Mouse (Mus musculus): ENCODE results near the gene Tbc1d2. TPM values are rescaled to one million over a fixed set of nuclear protein-coding genes. Genes with fewer than 3 reads are reported as not detected.
"Not testable (repeated sequence)": the region's sequence is repeated elsewhere in the genome, so short reads cannot be mapped to it uniquely, and the experiment has no call there.

The Tbc1d2 gene
- polyA plus RNA-seq, 1 experiment from 2014 or later: 0.98 TPM

DNA sequence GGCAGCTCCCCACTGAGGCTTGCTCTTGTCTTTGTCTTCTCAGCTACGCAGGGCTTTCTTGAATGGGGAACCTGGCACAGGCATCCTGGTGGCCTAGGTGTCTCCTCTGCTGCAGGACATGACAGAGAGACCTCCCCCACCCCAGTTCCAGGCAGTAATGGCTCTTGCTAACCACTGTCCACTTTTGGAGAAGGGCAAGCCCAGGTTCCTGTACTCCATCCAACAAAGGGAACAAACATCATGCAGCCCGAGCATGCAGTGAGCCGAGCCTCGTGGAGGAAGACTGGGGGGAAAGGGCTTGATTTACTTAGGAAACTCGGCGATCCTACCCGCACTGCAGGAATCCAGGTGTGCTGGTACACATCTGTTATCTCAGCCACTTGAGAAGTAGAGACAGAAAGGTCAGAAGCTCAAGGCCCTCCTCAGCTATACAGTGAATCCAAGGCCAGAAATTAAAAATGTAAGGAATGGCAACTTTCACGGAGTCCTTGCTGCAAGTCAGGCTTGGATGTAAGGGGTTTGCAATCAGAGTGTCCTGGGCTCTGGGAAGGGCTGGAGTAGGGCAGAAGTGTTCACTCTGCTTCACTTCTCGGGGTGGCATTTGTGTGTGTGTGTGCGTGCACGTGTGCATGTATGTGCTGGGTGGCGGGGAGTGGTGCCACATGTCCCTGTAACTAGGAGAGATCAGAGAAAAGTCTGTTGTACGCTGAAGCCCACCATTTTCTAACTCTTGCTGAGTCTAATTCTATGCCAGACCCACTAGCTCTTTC lies 64.8 kb downstream of the Tbc1d2 start:
- no peaks in the 10 kb centered on the region for H3K9me3 ChIP-seq
- no peaks in the 10 kb centered on the region for H3K27me3 ChIP-seq
- no peak overlapping the region for H3K9ac ChIP-seq
- no peak overlapping the region for H3K4me3 ChIP-seq (replicated peaks)
- no peak overlapping the region for H3K27ac ChIP-seq
- no peaks in the 10 kb centered on the region for H3K4me1 ChIP-seq
- H3K36me3 ChIP-seq (replicated peaks): no peaks in the 10 kb centered on the region
- 80% methylated on average over 13 of the region's 13 CpGs for WGBS
- H3K4me2 ChIP-seq: no peak overlapping the region
- ATAC-seq (ENCODE audit: low FRiP score): no peak

DNA sequence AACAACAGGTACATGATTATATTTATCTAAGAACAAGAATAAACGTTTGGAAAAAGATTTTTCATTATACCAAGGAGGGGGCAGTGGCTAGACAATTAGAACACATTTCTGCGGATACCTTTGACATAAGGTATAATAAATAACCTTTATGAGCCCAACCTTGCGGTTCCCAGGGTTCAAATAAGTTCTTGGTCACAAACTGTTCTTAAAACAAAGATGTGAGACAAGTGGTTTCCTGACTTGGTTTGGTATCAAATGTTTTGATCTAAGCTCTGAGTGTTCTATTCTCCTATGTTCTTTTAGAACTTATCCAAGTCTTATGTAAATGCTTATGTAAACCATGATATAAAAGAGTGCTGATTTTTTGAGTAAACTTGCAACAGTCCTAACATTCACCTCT lies 65.5 kb downstream of the Tbc1d2 start:
- H3K4me1 ChIP-seq; H3K9ac ChIP-seq; H3K36me3 ChIP-seq (replicated peaks); H3K27me3 ChIP-seq; H3K27ac ChIP-seq; ATAC-seq (ENCODE audit: low FRiP score); H3K4me2 ChIP-seq; H3K4me3 ChIP-seq (replicated peaks); H3K9me3 ChIP-seq: not testable (repeated sequence)
- 79% methylated on average over 3 of the region's 3 CpGs for WGBS

DNA sequence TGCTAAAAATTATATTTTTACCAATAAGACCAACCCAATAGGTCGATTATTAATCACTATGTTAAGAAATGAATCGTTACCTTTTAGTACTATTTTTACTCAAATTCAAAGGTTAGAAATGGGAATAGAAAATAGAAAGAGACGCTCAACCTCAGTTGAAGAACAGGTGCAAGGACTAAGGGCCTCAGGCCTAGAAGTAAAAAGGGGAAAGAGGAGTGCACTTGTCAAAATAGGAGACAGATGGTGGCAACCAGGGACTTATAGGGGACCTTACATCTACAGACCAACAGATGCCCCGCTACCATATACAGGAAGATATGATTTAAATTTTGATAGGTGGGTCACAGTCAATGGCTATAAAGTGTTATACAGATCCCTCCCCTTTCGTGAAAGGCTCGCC lies 65.9 kb downstream of the Tbc1d2 start:
- WGBS: 88% methylated on average over 2 of the region's 6 CpGs

DNA sequence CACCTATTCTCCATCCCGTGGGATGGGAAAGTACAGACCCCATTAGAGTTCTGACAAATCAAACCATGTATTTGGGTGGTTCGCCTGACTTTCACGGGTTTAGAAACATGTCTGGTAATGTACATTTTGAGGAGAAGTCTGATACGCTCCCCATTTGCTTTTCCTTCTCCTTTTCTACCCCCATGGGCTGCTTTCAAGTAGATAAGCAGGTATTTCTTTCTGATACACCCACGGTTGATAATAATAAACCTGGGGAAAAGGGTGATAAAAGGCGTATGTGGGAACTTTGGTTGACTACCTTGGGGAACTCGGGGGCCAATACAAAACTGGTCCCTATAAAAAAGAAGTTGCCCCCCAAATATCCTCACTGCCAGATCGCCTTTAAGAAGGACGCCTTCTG lies 68.0 kb downstream of the Tbc1d2 start:
- not testable (repeated sequence) for H3K9ac ChIP-seq; H3K27me3 ChIP-seq; ATAC-seq (ENCODE audit: low FRiP score); H3K9me3 ChIP-seq; H3K4me3 ChIP-seq (replicated peaks); H3K4me2 ChIP-seq; H3K27ac ChIP-seq; H3K4me1 ChIP-seq; H3K36me3 ChIP-seq (replicated peaks)
- WGBS: 88% methylated on average over 9 of the region's 9 CpGs

More for the DNA sequence above, 65.9 kb downstream of the Tbc1d2 start:
- not testable (repeated sequence) for H3K4me2 ChIP-seq; ATAC-seq (ENCODE audit: low FRiP score); H3K4me1 ChIP-seq; H3K27me3 ChIP-seq; H3K4me3 ChIP-seq (replicated peaks); H3K9me3 ChIP-seq; H3K9ac ChIP-seq; H3K27ac ChIP-seq; H3K36me3 ChIP-seq (replicated peaks)

DNA sequence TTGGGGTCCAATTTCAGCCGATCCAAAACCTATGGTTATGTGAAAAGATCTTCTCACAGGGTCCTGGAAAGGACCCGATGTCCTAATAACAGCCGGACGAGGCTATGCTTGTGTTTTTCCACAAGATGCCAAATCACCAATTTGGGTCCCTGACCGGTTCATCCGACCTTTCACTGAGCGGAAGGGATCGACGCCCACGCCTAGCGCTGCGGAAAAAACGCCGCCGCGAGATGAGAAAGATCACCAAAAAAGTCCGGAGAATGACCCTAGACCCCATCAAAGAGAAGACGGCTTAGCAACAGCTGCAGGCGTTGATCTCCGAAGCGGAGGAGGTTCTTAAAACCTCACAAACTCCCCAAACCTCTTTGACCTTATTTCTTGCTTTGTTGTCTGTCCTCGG lies 68.4 kb downstream of the Tbc1d2 start:
- not testable (repeated sequence) for H3K4me2 ChIP-seq; H3K27ac ChIP-seq; H3K9me3 ChIP-seq; H3K9ac ChIP-seq; H3K4me1 ChIP-seq; H3K27me3 ChIP-seq; ATAC-seq (ENCODE audit: low FRiP score); H3K4me3 ChIP-seq (replicated peaks); H3K36me3 ChIP-seq (replicated peaks)
- WGBS: 96% methylated on average over 22 of the region's 22 CpGs

DNA sequence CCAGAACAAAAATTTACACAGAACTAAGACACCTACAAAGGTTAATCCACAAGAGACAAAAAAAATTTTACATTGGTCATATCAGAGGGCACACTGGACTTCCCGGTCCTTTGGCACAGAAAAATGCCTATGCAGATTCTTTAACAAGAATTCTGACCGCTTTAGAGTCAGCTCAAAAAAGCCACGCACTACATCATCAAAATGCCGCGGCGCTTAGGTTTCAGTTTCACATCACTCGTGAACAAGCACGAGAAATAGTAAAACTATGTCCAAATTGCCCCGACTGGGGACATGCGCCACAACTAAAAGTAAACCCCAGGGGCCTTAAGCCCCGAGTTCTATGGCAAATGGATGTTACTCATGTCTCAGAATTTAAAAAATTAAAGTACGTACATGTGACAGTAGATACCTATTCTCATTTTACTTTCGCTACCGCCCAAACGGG lies 69.2 kb downstream of the Tbc1d2 start:
- WGBS: 91% methylated on average over 15 of the region's 15 CpGs
- not testable (repeated sequence) for H3K27ac ChIP-seq; ATAC-seq (ENCODE audit: low FRiP score); H3K36me3 ChIP-seq (replicated peaks); H3K9ac ChIP-seq; H3K9me3 ChIP-seq; H3K4me1 ChIP-seq; H3K27me3 ChIP-seq; H3K4me2 ChIP-seq; H3K4me3 ChIP-seq (replicated peaks)

DNA sequence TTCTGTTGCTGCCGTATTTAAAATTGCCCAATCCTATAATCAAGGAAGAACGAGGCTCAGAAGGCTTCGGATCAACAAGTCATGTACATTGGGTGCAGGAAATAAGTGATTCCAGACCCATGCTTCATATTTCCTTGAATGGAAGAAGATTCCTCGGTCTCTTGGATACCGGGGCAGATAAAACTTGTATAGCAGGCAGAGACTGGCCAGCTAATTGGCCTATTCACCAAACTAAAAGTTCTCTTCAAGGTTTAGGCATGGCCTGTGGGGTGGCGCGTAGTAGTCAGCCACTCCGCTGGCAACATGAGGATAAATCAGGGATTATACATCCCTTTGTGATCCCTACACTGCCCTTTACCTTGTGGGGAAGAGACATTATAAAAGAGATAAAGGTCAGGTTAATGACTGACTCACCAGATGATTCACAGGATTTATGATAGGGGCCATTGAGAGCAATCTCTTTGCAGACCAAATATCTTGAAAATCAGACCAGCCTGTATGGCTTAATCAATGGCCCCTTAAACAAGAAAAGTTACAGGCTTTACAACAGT lies 71.1 kb downstream of the Tbc1d2 start:
- not testable (repeated sequence) for ATAC-seq (ENCODE audit: low FRiP score); H3K9me3 ChIP-seq; H3K4me2 ChIP-seq; H3K4me1 ChIP-seq; H3K27me3 ChIP-seq; H3K4me3 ChIP-seq (replicated peaks); H3K27ac ChIP-seq; H3K9ac ChIP-seq; H3K36me3 ChIP-seq (replicated peaks)
- WGBS: 92% methylated on average over 8 of the region's 8 CpGs

DNA sequence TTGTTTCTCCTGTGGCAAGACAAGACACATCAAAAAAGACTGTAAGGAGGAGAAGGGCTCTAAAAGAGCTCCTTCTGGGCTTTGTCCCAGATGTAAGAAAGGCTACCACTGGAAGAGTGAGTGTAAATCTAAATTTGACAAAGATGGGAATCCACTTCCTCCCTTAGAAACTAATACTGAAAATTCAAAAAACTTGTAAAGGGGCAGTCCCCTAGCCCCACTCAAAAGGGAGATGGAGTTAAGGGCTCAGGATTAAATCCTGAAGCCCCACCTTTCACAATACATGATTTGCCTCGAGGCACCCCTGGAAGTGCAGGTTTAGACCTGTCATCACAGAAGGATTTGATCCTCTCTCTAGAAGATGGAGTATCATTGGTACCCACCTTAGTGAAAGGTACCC lies 71.8 kb downstream of the Tbc1d2 start:
- no peaks in the 10 kb centered on the region for H3K36me3 ChIP-seq (replicated peaks)
- H3K4me3 ChIP-seq (replicated peaks): no peak overlapping the region
- H3K27ac ChIP-seq: no peak overlapping the region
- H3K9ac ChIP-seq: no peak overlapping the region
- H3K9me3 ChIP-seq: no peaks in the 10 kb centered on the region
- no peak overlapping the region for H3K4me2 ChIP-seq
- H3K27me3 ChIP-seq: no peaks in the 10 kb centered on the region
- ATAC-seq (ENCODE audit: low FRiP score): no peak
- no peaks in the 10 kb centered on the region for H3K4me1 ChIP-seq
- WGBS: 81% methylated on average over 1 of the region's 1 CpGs

DNA sequence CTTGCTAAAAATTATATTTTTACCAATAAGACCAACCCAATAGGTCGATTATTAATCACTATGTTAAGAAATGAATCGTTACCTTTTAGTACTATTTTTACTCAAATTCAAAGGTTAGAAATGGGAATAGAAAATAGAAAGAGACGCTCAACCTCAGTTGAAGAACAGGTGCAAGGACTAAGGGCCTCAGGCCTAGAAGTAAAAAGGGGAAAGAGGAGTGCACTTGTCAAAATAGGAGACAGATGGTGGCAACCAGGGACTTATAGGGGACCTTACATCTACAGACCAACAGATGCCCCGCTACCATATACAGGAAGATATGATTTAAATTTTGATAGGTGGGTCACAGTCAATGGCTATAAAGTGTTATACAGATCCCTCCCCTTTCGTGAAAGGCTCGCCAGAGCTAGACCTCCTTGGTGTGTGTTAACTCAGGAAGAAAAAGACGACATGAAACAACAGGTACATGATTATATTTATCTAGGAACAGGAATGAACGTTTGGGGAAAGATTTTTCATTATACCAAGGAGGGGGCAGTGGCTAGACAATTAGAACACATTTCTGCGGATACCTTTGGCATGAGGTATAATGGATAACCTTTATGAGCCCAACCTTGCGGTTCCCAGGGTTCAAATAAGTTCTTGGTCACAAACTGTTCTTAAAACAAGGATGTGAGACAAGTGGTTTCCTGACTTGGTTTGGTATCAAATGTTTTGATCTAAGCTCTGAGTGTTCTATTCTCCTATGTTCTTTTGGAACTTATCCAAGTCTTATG lies 74.3 kb downstream of the Tbc1d2 start:
- not testable (repeated sequence) for H3K9me3 ChIP-seq; H3K4me3 ChIP-seq (replicated peaks); H3K9ac ChIP-seq; H3K27me3 ChIP-seq; H3K36me3 ChIP-seq (replicated peaks); H3K27ac ChIP-seq; H3K4me2 ChIP-seq; ATAC-seq (ENCODE audit: low FRiP score); H3K4me1 ChIP-seq
- 86% methylated on average over 6 of the region's 10 CpGs for WGBS

DNA sequence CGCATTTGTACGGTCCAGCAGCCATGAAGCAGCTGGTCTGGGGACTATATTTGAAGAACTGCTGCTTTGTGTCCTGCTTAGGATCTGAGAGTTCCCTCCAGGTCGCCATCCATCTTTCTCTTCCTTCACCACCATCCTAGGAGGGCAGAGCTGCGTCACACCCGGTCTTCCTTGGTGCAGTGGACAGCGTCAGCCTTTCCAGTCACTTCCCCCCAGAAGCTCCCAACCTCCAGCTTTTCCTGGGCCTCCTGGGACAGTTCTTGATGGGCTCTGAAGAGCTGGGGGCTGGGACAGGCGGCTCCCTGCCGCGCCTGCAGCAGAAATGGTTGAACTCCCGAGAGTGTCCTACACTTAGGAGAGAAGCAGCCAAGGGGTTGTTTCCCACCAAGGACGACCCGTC lies 75.2 kb downstream of the Tbc1d2 start:
- Histone ChIP-seq H3K4me1 (peaks cover 3% of the 10 kb centered on the region; the same call in 1 of the 2 replicates), H3K9ac (no peak overlapping the region), H3K4me3 (replicated peaks) (no peak overlapping the region), H3K36me3 (replicated peaks) (no peaks in the 10 kb centered on the region), H3K27ac (no peak overlapping the region), H3K4me2 (no peak overlapping the region), H3K27me3 (no peaks in the 10 kb centered on the region), H3K9me3 (0 out of 2 replicates have a peak, but pooled peaks cover 5% of the 10 kb centered on the region)
- ATAC-seq (ENCODE audit: low FRiP score): no peak
- 88% methylated on average over 10 of the region's 12 CpGs for WGBS

DNA sequence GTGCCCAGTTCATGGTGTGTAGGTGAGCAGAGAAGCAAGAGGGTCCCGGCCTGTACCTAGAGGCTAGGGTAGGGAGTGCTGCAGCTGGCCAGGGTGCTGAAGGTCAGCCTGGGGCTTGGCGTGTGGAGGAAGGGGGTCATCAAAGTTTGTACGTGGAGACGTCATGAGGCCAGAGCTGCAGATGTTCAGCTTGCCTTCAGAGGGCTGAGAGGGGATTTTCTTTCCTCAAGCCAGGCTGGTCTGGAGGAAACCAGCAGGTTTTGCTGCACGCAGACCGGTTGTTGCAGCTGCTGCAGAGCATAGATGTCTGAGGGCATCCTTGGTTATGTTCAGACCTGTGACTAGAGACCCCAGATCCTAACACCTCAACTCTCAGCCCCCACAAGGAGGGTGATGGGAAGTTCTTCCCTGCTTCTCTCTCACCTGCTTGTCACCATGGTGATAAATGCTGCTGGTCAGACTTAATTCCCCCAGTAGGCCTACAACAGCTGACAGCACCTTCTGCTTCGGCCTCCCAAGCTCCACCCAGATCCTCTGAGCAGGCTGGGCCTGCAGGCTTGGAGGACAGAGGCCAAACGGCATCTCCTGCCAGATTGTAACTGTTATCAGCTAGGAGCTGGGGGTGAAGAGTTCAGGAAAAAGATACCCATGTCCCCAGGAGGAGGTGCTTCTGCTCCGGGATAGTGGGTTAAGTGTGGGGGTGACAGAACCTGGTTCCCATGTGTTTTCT lies 75.8 kb downstream of the Tbc1d2 start:
- H3K36me3 ChIP-seq (replicated peaks): no peaks in the 10 kb centered on the region
- no peak overlapping the region for H3K27ac ChIP-seq
- 72% methylated on average over 9 of the region's 9 CpGs for WGBS
- H3K9me3 ChIP-seq: 0 out of 2 replicates have a peak, but pooled peaks cover 5% of the 10 kb centered on the region
- H3K4me3 ChIP-seq (replicated peaks): no peak overlapping the region
- H3K27me3 ChIP-seq: no peaks in the 10 kb centered on the region
- H3K9ac ChIP-seq: no peak overlapping the region
- H3K4me1 ChIP-seq: peaks cover 9% of the 10 kb centered on the region
- H3K4me2 ChIP-seq: no peak overlapping the region
- ATAC-seq (ENCODE audit: low FRiP score): no peak

DNA sequence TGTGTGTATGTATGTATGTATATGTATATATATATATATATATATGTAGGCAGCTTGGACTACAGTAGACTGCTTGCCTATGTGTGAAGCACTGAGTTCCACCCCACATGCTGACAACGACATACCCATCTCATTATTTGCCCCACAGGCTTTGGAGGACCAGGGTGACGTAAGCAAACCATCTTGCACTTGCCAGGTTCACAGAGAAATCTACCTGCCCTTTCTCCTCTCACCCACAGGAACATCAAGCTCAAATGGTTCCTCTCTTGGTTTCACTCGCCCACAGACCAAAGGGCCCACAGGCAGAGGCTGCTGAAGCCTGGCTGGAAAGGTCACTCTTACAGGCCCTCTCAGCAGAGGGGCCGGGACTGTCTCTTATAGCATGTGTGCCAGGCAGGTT lies 77.4 kb downstream of the Tbc1d2 start:
- Histone ChIP-seq H3K9me3 (0 out of 2 replicates have a peak, but pooled peaks cover 5% of the 10 kb centered on the region), H3K4me1 (peaks cover 9% of the 10 kb centered on the region), H3K27me3 (no peaks in the 10 kb centered on the region), H3K9ac (no peak overlapping the region), H3K4me2 (no peak overlapping the region), H3K36me3 (replicated peaks) (no peaks in the 10 kb centered on the region), H3K27ac (no peak overlapping the region), H3K4me3 (replicated peaks) (no peak overlapping the region)
- 86% methylated on average over 4 of the region's 4 CpGs for WGBS
- ATAC-seq (ENCODE audit: low FRiP score): no peak

Data from forebrain, embryonic 12.5 days (tissue).